Mouse (Mus musculus) CD8-positive naive resting alpha-beta T cell, adult 57 days (primary cell): ENCODE results near the gene Pramel5. TPM values are rescaled to one million over a fixed set of nuclear protein-coding genes. Genes with fewer than 3 reads are reported as not detected.

Experiments
- total RNA-seq: library from RNA; stranded (reverse); gene quantifications from one replicate; pipeline ENCODE4 v1.2.4, GENCODE M21; 2023

Gene Pramel5
- total RNA-seq: not detected

DNA sequence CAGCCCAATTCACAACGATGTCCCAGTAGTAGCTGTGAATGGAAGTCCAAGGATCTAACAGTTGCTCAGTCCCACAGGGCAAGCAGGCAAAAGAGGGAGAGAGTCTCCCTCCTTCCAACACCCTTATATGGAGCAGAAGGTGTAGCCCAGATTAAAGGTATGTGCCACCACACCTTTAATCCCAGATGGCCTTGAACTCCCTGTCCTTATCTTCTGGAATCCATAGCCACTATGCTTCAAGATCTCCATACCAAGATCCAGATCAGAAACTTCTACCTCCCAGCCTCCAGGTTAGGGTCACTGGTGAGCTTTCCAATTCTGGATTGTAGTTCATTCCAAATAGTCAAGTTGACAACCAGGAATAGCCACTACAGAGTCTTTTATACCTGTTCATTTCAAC, at the start of gene Pramel5:
Gene Pramel5 (minus strand): TSS at position 101 of the 400 bp plus-strand sequence.

DNA sequence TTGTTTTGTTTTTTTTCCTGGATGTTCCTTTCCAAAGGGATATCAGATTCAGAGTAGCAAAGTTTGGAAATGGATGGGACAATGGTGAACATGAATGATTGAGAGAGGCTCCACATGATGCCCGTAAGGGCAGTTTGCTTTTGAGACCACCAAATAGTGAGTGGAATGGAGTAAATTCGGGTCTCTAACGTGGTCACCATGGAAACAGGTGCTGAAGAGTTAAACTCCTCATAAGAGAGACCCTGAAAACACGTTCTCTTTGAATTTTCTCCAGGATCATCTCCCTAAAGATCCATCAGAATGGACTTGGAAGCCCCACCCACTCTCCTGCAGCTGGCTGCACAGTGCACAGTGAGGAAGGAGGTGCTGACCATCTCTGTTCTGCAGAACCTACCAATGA, 49.7 kb upstream of the Pramel5 start, which contains the start of gene Gm13128:
Gene Gm13128 (plus strand): TSS at position 301 of the 400 bp plus-strand sequence.

Other genes starting within 250 kb of the Pramel5 start
- gene Pramel4, start 221.4 kb downstream of the Pramel5 start, total RNA-seq: not detected
- gene Gm13102, start 174.0 kb downstream of the Pramel5 start, total RNA-seq: not detected
- gene Oog3, start 117.8 kb downstream of the Pramel5 start, total RNA-seq: not detected
- gene Oog2, start 89.8 kb downstream of the Pramel5 start, total RNA-seq: not detected
- not detected for gene C87977, start 67.2 kb downstream of the Pramel5 start, total RNA-seq
- not detected for gene Gm13128, start 49.8 kb upstream of the Pramel5 start, total RNA-seq
- gene Gm13119, start 77.5 kb upstream of the Pramel5 start, total RNA-seq: not detected
- not detected for gene Pramef20, start 97.4 kb upstream of the Pramel5 start, total RNA-seq
- not detected for gene Pramef12, start 128.0 kb upstream of the Pramel5 start, total RNA-seq
- gene 1700012P22Rik, start 158.3 kb upstream of the Pramel5 start, total RNA-seq: not detected
- not detected for gene Gm9944, start 172.8 kb upstream of the Pramel5 start, total RNA-seq
- gene Aadacl3, start 183.3 kb upstream of the Pramel5 start, total RNA-seq: not detected
- gene 9430007A20Rik, start 239.3 kb upstream of the Pramel5 start, total RNA-seq: not detected